Mouse (Mus musculus): ENCODE measurements around the gene Scgb3a1. TPM values are rescaled to one million over a fixed set of nuclear protein-coding genes. Genes with fewer than 3 reads are reported as not detected.

The Scgb3a1 gene
- polyA plus RNA-seq, 1 experiment from 2014 or later, result 3.9 TPM

- ATAC-seq (ENCODE audit: low FRiP score, low TSS enrichment), result no peak
- H3K4me3 ChIP-seq (ENCODE audit: low read depth, low read length), result no peak overlapping the region
- H3K4me1 ChIP-seq (replicated peaks; ENCODE audit: control insufficient read depth, insufficient read depth), result no peaks in the 10 kb centered on the region
- H3K9ac ChIP-seq (ENCODE audit: low read length), result no peak overlapping the region
- H3K36me3 ChIP-seq (ENCODE audit: control insufficient read depth, insufficient read depth, low read length), result no peaks in the 10 kb centered on the region
- H3K9me3 ChIP-seq (ENCODE audit: control insufficient read depth, low read length), result no peaks in the 10 kb centered on the region
- H3K27me3 ChIP-seq (ENCODE audit: control insufficient read depth, insufficient read depth, low read length), result no peaks in the 10 kb centered on the region
- DNase-seq (ENCODE audit: low spot score), result no peak
- TF ChIP-seq CTCF (IDR thresholded peaks at IDR 0.05; ENCODE audit: low read depth), result no peak
- TF ChIP-seq EP300 (optimal IDR thresholded peaks at IDR 0.05), result no peak
- 54% methylated on average over 7 of the region's 8 CpGs for WGBS
- no peak overlapping the region for H3K4me2 ChIP-seq (replicated peaks; ENCODE audit: low read depth)
- H3K27ac ChIP-seq (replicated peaks), result no peak overlapping the region
Measured at GRCm38 (mm10) chr11:49645677-49646076, 17.7 kb upstream of the Scgb3a1 start.

GRCm38 (mm10) chr11:49650113-49650993, 13.1 kb upstream of the Scgb3a1 start:
- 0 out of 2 replicates have a peak, but pooled peaks cover 2% of the 10 kb centered on the region for H3K9me3 ChIP-seq (ENCODE audit: control insufficient read depth, low read length)
- ATAC-seq (ENCODE audit: low FRiP score, low TSS enrichment) (no peak), DNase-seq (ENCODE audit: low spot score) (peak; percentile 36)
- no peaks in the 10 kb centered on the region for H3K4me1 ChIP-seq (replicated peaks; ENCODE audit: control insufficient read depth, insufficient read depth)
- H3K4me3 ChIP-seq (ENCODE audit: low read depth, low read length), result no peak overlapping the region
- H3K9ac ChIP-seq (ENCODE audit: low read length), result no peak overlapping the region
- H3K27ac ChIP-seq (replicated peaks), result no peak overlapping the region
- H3K27me3 ChIP-seq (ENCODE audit: control insufficient read depth, insufficient read depth, low read length), result no peaks in the 10 kb centered on the region
- no peaks in the 10 kb centered on the region for H3K36me3 ChIP-seq (ENCODE audit: control insufficient read depth, insufficient read depth, low read length)
- WGBS, result 56% methylated on average over 18 of the region's 18 CpGs
- TF ChIP-seq EP300 (optimal IDR thresholded peaks at IDR 0.05) (no peak), CTCF (IDR thresholded peaks at IDR 0.05; ENCODE audit: low read depth) (peak; percentile 68)
- H3K4me2 ChIP-seq (replicated peaks; ENCODE audit: low read depth), result no peak overlapping the region

- no peaks in the 10 kb centered on the region for H3K4me1 ChIP-seq (replicated peaks; ENCODE audit: control insufficient read depth, insufficient read depth)
- no peak overlapping the region for H3K4me2 ChIP-seq (replicated peaks; ENCODE audit: low read depth)
- H3K4me3 ChIP-seq (ENCODE audit: low read depth, low read length), result no peak overlapping the region
- DNase-seq (ENCODE audit: low spot score) (no peak), ATAC-seq (ENCODE audit: low FRiP score, low TSS enrichment) (no peak)
- WGBS, result 61% methylated on average over 16 of the region's 16 CpGs
- no peak overlapping the region for H3K9ac ChIP-seq (ENCODE audit: low read length)
- TF ChIP-seq CTCF (IDR thresholded peaks at IDR 0.05; ENCODE audit: low read depth) (no peak), EP300 (optimal IDR thresholded peaks at IDR 0.05) (no peak)
- H3K9me3 ChIP-seq (ENCODE audit: control insufficient read depth, low read length), result 0 out of 2 replicates have a peak, but pooled peaks cover 2% of the 10 kb centered on the region
- no peak overlapping the region for H3K27ac ChIP-seq (replicated peaks)
- no peaks in the 10 kb centered on the region for H3K36me3 ChIP-seq (ENCODE audit: control insufficient read depth, insufficient read depth, low read length)
- no peaks in the 10 kb centered on the region for H3K27me3 ChIP-seq (ENCODE audit: control insufficient read depth, insufficient read depth, low read length)
Measured at GRCm38 (mm10) chr11:49650994-49651761, 12.2 kb upstream of the Scgb3a1 start.

GRCm38 (mm10) chr11:49651762-49652322, 11.6 kb upstream of the Scgb3a1 start:
- 77% methylated on average over 10 of the region's 10 CpGs for WGBS
- DNase-seq (ENCODE audit: low spot score) (no peak), ATAC-seq (ENCODE audit: low FRiP score, low TSS enrichment) (no peak)
- H3K4me1 ChIP-seq (replicated peaks; ENCODE audit: control insufficient read depth, insufficient read depth), result no peaks in the 10 kb centered on the region
- TF ChIP-seq CTCF (IDR thresholded peaks at IDR 0.05; ENCODE audit: low read depth) (no peak), EP300 (optimal IDR thresholded peaks at IDR 0.05) (no peak)
- no peaks in the 10 kb centered on the region for H3K27me3 ChIP-seq (ENCODE audit: control insufficient read depth, insufficient read depth, low read length)
- H3K9ac ChIP-seq (ENCODE audit: low read length), result no peak overlapping the region
- 0 out of 2 replicates have a peak, but pooled peaks cover 2% of the 10 kb centered on the region for H3K9me3 ChIP-seq (ENCODE audit: control insufficient read depth, low read length)
- H3K36me3 ChIP-seq (ENCODE audit: control insufficient read depth, insufficient read depth, low read length), result no peaks in the 10 kb centered on the region
- H3K4me2 ChIP-seq (replicated peaks; ENCODE audit: low read depth), result no peak overlapping the region
- H3K4me3 ChIP-seq (ENCODE audit: low read depth, low read length), result no peak overlapping the region
- no peak overlapping the region for H3K27ac ChIP-seq (replicated peaks)

GRCm38 (mm10) chr11:49652401-49653078, 10.9 kb upstream of the Scgb3a1 start:
- Histone ChIP-seq H3K9ac (ENCODE audit: low read length) (no peak overlapping the region), H3K36me3 (ENCODE audit: control insufficient read depth, insufficient read depth, low read length) (no peaks in the 10 kb centered on the region), H3K27ac (replicated peaks) (no peak overlapping the region), H3K9me3 (ENCODE audit: control insufficient read depth, low read length) (0 out of 2 replicates have a peak, but pooled peaks cover 2% of the 10 kb centered on the region), H3K4me2 (replicated peaks; ENCODE audit: low read depth) (peak overlapping the region; percentile 18; the same call in 1 of the 2 replicates), H3K27me3 (ENCODE audit: control insufficient read depth, insufficient read depth, low read length) (no peaks in the 10 kb centered on the region), H3K4me1 (replicated peaks; ENCODE audit: control insufficient read depth, insufficient read depth) (no peaks in the 10 kb centered on the region), H3K4me3 (ENCODE audit: low read depth, low read length) (no peak overlapping the region)
- ATAC-seq (ENCODE audit: low FRiP score, low TSS enrichment) (peak; percentile 46), DNase-seq (ENCODE audit: low spot score) (peak; percentile 84)
- TF ChIP-seq EP300 (optimal IDR thresholded peaks at IDR 0.05), result no peak
- TF ChIP-seq CTCF (IDR thresholded peaks at IDR 0.05; ENCODE audit: low read depth), result peak; percentile 78
- 16% methylated on average over 19 of the region's 19 CpGs for WGBS

Data from stomach, postnatal 0 days (tissue).